Mouse (Mus musculus) neural tube, embryonic 11.5 days (tissue): ENCODE data around the gene Exosc6. TPM values are rescaled to one million over a fixed set of nuclear protein-coding genes. Genes with fewer than 3 reads are reported as not detected.
"Not testable (repeated sequence)": the region's sequence is repeated elsewhere in the genome, so short reads cannot be mapped to it uniquely, and the experiment has no call there.

ENCODE experiments used
- ATAC-seq: fragments of 200-750 bp; cut with Nextera tagmentation; 2 replicates; pipeline ENCODE4 v1.8.0; 2017; ENCODE audit warnings: moderate number of reproducible peaks, mild to moderate bottlenecking, moderate TSS enrichment, moderate library complexity; ENCODE audit not compliant: insufficient read depth, low FRiP score, low TSS enrichment
- DNase-seq: peaks from one replicate; pipeline ENCODE4 v3.0.0-alpha.2; 2015; ENCODE audit warnings: low spot score
- H3K27ac ChIP-seq: fragments of 300-500 bp; sonication (generic); 2 replicates; pipeline ENCODE4 v1.5.1; 2014; ENCODE audit warnings: low read depth, mild to moderate bottlenecking, low read length
- H3K27me3 ChIP-seq: fragments of 300-500 bp; sonication (generic); 2 replicates; pipeline ENCODE4 v1.6.1; 2014; ENCODE audit warnings: mild to moderate bottlenecking, low read length, mixed read lengths; ENCODE audit not compliant: control insufficient read depth, insufficient read depth
- H3K36me3 ChIP-seq: fragments of 300-500 bp; sonication (generic); 2 replicates; pipeline ENCODE4 v1.6.1; 2014; ENCODE audit warnings: mild to moderate bottlenecking, low read length, moderate library complexity, mixed read lengths; ENCODE audit not compliant: control insufficient read depth, insufficient read depth
- H3K4me1 ChIP-seq: fragments of 300-500 bp; sonication (generic); 2 replicates; pipeline ENCODE4 v1.6.1; 2014; ENCODE audit warnings: low read length, mixed read lengths; ENCODE audit not compliant: control insufficient read depth, insufficient read depth
- H3K4me2 ChIP-seq: fragments of 300-500 bp; sonication (generic); 2 replicates; pipeline ENCODE4 v1.6.1; 2014; ENCODE audit warnings: low read depth, mild to moderate bottlenecking, moderate library complexity
- H3K4me3 ChIP-seq: fragments of 300-500 bp; sonication (generic); 2 replicates; pipeline ENCODE4 v1.5.1; 2014; ENCODE audit warnings: low read depth, low read length
- H3K9ac ChIP-seq: fragments of 300-500 bp; sonication (generic); 2 replicates; pipeline ENCODE4 v1.6.1; 2014; ENCODE audit warnings: mild to moderate bottlenecking, low read length
- H3K9me3 ChIP-seq: fragments of 300-500 bp; sonication (generic); 2 replicates; pipeline ENCODE4 v1.6.1; 2016; ENCODE audit warnings: low read length; ENCODE audit not compliant: control insufficient read depth
- WGBS: fragments of 180-500 bp; shearing (Covaris S2); extraction: QIAGEN DNeasy Blood & Tissue Kit; methylation state at CpG from one replicate; pipeline ENCODE4 v1.1.7; 2014; 5-methylcytosine and 5-hydroxymethylcytosine counted together
- polyA plus RNA-seq: library from polyadenylated mRNA; unstranded; fragments of >200 nt; fragmentation: Nextera tagmentation; extraction: Ambion mirVana; gene quantifications from 2 replicates; pipeline ENCODE4 v1.2.1, GENCODE M21; 2014

The Exosc6 gene
- polyA plus RNA-seq, result 11.4 and 16.4 TPM in 2 replicates

GRCm38 (mm10) chr8:111056158-111056663 is at the start of gene Exosc6:
Gene Exosc6, plus strand, starts transcription at chr8:111056339.
- no peaks in the 10 kb centered on the region for H3K9me3 ChIP-seq
- under 1% methylated on average over 59 of the region's 68 CpGs for WGBS
- ATAC-seq, result peak; percentile 87
- H3K27ac ChIP-seq, result peak within 1 kb of the TSS; percentile 62; the same call in 1 of the 2 replicates
- peaks cover 36% of the 10 kb centered on the region for H3K36me3 ChIP-seq
- peak within 1 kb of the TSS; percentile 99 for H3K4me2 ChIP-seq
- peak; percentile 96 for DNase-seq
- no peaks in the 10 kb centered on the region for H3K27me3 ChIP-seq
- peak within 1 kb of the TSS; percentile 89 for H3K9ac ChIP-seq
- peaks cover 12% of the 10 kb centered on the region for H3K4me1 ChIP-seq
- peak within 1 kb of the TSS; percentile 96 for H3K4me3 ChIP-seq

GRCm38 (mm10) chr8:111010230-111010991 is 45.7 kb upstream of the Exosc6 start:
- WGBS, result 91% methylated on average over 8 of the region's 10 CpGs
- H3K9me3 ChIP-seq, H3K4me2 ChIP-seq, ATAC-seq, H3K9ac ChIP-seq, H3K27me3 ChIP-seq, H3K36me3 ChIP-seq, H3K4me3 ChIP-seq, H3K4me1 ChIP-seq, H3K27ac ChIP-seq, DNase-seq: not testable (repeated sequence)

- 92% methylated on average over 1 of the region's 2 CpGs for WGBS
These were observed 29.5 kb upstream of the Exosc6 start for GRCm38 (mm10) chr8:111026609-111027008.

GRCm38 (mm10) chr8:111027391-111027937 is 28.7 kb upstream of the Exosc6 start:
- no peaks in the 10 kb centered on the region for H3K27me3 ChIP-seq
- H3K9me3 ChIP-seq, result no peaks in the 10 kb centered on the region
- H3K9ac ChIP-seq, result peak overlapping the region; percentile 87
- ATAC-seq (peak; percentile 88), DNase-seq (peak; percentile 81)
- H3K27ac ChIP-seq, result no peak overlapping the region
- under 1% methylated on average over 31 of the region's 31 CpGs for WGBS
- no peaks in the 10 kb centered on the region; the same call in 1 of the 2 replicates for H3K4me1 ChIP-seq
- peak overlapping the region; percentile 84 for H3K4me2 ChIP-seq
- H3K36me3 ChIP-seq, result no peaks in the 10 kb centered on the region
- H3K4me3 ChIP-seq, result peak overlapping the region; percentile 63

More at GRCm38 (mm10) chr8:111026609-111027008, 29.5 kb upstream of the Exosc6 start:
- not testable (repeated sequence) for H3K36me3 ChIP-seq, H3K9me3 ChIP-seq, H3K27me3 ChIP-seq, DNase-seq, H3K4me3 ChIP-seq, H3K4me2 ChIP-seq, ATAC-seq, H3K4me1 ChIP-seq, H3K27ac ChIP-seq, H3K9ac ChIP-seq

GRCm38 (mm10) chr8:111029589-111029988 is 26.6 kb upstream of the Exosc6 start:
- Histone ChIP-seq H3K4me1 (peaks cover 3% of the 10 kb centered on the region), H3K27me3 (no peaks in the 10 kb centered on the region), H3K9ac (no peak overlapping the region), H3K4me2 (no peak overlapping the region), H3K27ac (no peak overlapping the region), H3K9me3 (no peaks in the 10 kb centered on the region), H3K36me3 (no peaks in the 10 kb centered on the region), H3K4me3 (no peak overlapping the region)
- ATAC-seq (no peak), DNase-seq (no peak)
- 50% methylated on average over 4 of the region's 4 CpGs for WGBS

GRCm38 (mm10) chr8:111030045-111030444 is 26.1 kb upstream of the Exosc6 start:
- Histone ChIP-seq H3K4me2 (no peak overlapping the region), H3K27me3 (no peaks in the 10 kb centered on the region), H3K4me3 (no peak overlapping the region), H3K36me3 (no peaks in the 10 kb centered on the region), H3K9ac (no peak overlapping the region), H3K27ac (no peak overlapping the region), H3K9me3 (no peaks in the 10 kb centered on the region), H3K4me1 (peaks cover 7% of the 10 kb centered on the region)
- ATAC-seq (no peak), DNase-seq (no peak)
- 86% methylated on average over 6 of the region's 6 CpGs for WGBS

GRCm38 (mm10) chr8:111031572-111031971 is 24.6 kb upstream of the Exosc6 start, which contains the start of gene Ddx19b:
Gene Ddx19b, minus strand, starts transcription at chr8:111031751.
- H3K4me1 ChIP-seq, result peaks cover 11% of the 10 kb centered on the region
- H3K9me3 ChIP-seq, result no peaks in the 10 kb centered on the region
- no peak within 1 kb of the TSS for H3K4me2 ChIP-seq
- no peak for DNase-seq
- no peaks in the 10 kb centered on the region for H3K36me3 ChIP-seq
- no peak for ATAC-seq
- no peak within 1 kb of the TSS for H3K4me3 ChIP-seq
- H3K9ac ChIP-seq, result no peak within 1 kb of the TSS
- no peak within 1 kb of the TSS for H3K27ac ChIP-seq
- WGBS, result 95% methylated on average over 19 of the region's 19 CpGs
- no peaks in the 10 kb centered on the region for H3K27me3 ChIP-seq

- Histone ChIP-seq H3K9ac (peak within 1 kb of the TSS; percentile 74), H3K4me1 (peaks cover 11% of the 10 kb centered on the region), H3K4me2 (peak within 1 kb of the TSS; percentile 71), H3K9me3 (no peaks in the 10 kb centered on the region), H3K27me3 (no peaks in the 10 kb centered on the region), H3K27ac (peak within 1 kb of the TSS; percentile 72), H3K4me3 (peak within 1 kb of the TSS; percentile 69), H3K36me3 (0 out of 2 replicates have a peak, but pooled peaks cover 3% of the 10 kb centered on the region)
- WGBS, result 94% methylated on average over 7 of the region's 7 CpGs
- no peak for ATAC-seq
- DNase-seq, result no peak
These were observed 23.2 kb upstream of the Exosc6 start, which contains the start of gene Aars for GRCm38 (mm10) chr8:111032916-111033315. Gene Aars, plus strand, starts transcription at chr8:111033144.
